Mouse (Mus musculus): Measurements from ENCODE around the gene Gm45213. TPM values are rescaled to one million over a fixed set of nuclear protein-coding genes. Genes with fewer than 3 reads are reported as not detected.
A peak's percentile ranks its signal among the peaks of the same experiment; 100 is the strongest.

The Gm45213 gene
- polyA plus RNA-seq, 1 experiment from 2014 or later: not detected

DNA sequence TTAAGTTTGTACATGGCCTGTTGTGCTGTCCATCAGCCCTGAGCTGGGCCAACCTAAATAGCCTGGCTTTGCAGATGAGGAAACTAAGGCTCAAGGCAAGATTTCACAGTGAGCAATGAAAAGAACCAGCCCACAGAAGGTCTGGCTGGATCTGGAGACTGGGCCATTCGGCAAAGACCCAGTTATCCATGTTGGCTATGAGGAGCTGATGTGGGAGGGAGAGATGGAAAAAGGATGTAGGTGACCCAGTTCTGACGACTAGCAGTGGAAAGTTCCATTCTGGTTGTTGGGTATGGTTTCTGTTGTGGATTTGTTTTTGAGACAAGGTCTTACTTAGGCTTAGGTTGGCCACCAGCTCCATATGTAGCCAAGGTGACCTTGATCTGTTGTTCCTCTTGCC, 44.7 kb downstream of the Gm45213 start:
- Histone ChIP-seq H3K9ac (ENCODE audit: low read depth, low read length) (no peak overlapping the region), H3K9me3 (ENCODE audit: control insufficient read depth, low read length) (no peaks in the 10 kb centered on the region), H3K27ac (replicated peaks; ENCODE audit: low read depth, low read length) (no peak overlapping the region)

DNA sequence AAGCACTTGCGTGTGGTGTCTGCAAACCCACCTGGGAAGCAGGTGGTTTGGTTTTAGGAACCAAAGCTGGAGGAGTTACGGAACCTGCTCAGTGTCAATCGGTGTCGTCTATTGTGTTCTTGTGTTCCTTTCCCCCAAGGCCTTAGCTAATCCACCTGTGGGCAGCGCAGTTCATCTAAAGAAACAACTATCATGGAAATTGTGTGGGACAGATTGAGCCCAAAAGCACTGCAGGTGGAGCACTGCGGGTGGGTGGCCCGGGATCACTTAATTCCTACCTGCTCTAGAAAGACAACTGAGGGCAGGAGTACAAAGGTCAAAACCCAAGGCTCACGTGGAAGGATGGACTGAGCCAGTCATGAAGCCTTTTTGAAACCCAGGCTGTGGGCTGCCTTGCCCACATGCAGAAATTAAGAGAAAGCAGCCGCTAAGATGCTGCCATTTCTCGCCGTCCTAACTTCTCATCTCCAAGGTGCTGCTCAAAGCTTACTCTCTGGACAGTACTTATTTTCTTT, 47.3 kb downstream of the Gm45213 start:
- no peak overlapping the region for H3K4me3 ChIP-seq (ENCODE audit: low read depth, low read length)
- no peaks in the 10 kb centered on the region for H3K9me3 ChIP-seq (ENCODE audit: control insufficient read depth, low read length)
- H3K4me1 ChIP-seq (ENCODE audit: control insufficient read depth, insufficient read depth, low read length): no peaks in the 10 kb centered on the region
- DNase-seq (ENCODE audit: low spot score) (no peak), ATAC-seq (ENCODE audit: low read depth) (no peak)
- peaks cover 59% of the 10 kb centered on the region for H3K36me3 ChIP-seq (ENCODE audit: control insufficient read depth, insufficient read depth, low read length)
- no peak overlapping the region for H3K27ac ChIP-seq (replicated peaks; ENCODE audit: low read depth, low read length)
- H3K27me3 ChIP-seq (replicated peaks; ENCODE audit: control insufficient read depth, insufficient read depth, low read length): no peaks in the 10 kb centered on the region
- no peak overlapping the region for H3K9ac ChIP-seq (ENCODE audit: low read depth, low read length)
- WGBS: 78% methylated on average over 11 of the region's 11 CpGs
- H3K4me2 ChIP-seq (ENCODE audit: low read depth, low read length): no peak overlapping the region

More for the DNA sequence above, 44.7 kb downstream of the Gm45213 start:
- H3K27me3 ChIP-seq (replicated peaks; ENCODE audit: control insufficient read depth, insufficient read depth, low read length): no peaks in the 10 kb centered on the region
- no peak for DNase-seq (ENCODE audit: low spot score)
- 100% methylated on average over 2 of the region's 2 CpGs for WGBS
- H3K36me3 ChIP-seq (ENCODE audit: control insufficient read depth, insufficient read depth, low read length): peaks cover 85% of the 10 kb centered on the region
- H3K4me2 ChIP-seq (ENCODE audit: low read depth, low read length): no peak overlapping the region
- H3K4me3 ChIP-seq (ENCODE audit: low read depth, low read length): no peak overlapping the region
- ATAC-seq (ENCODE audit: low read depth): no peak
- no peaks in the 10 kb centered on the region for H3K4me1 ChIP-seq (ENCODE audit: control insufficient read depth, insufficient read depth, low read length)

DNA sequence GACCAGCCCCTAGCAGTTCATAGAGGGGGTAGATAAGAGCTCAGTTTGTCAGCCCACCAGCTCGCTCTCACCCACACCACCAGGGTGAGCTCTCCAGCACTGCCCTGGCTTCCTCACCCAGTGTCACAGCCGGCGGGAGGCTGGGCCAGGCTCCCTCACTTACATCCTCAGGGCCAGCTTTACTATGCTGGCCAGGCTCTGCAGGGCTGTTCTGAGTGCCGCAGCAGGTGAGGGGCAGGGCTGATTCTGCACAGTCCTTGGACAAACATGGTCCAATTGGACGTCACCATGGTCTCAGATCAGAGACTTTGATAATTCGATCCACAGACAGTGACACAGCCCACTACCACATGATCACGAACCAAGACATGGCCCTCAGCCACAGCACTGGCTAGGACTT, 48.2 kb downstream of the Gm45213 start:
- Histone ChIP-seq H3K4me2 (ENCODE audit: low read depth, low read length) (no peak overlapping the region), H3K9me3 (ENCODE audit: control insufficient read depth, low read length) (no peaks in the 10 kb centered on the region), H3K4me1 (ENCODE audit: control insufficient read depth, insufficient read depth, low read length) (no peaks in the 10 kb centered on the region), H3K27ac (replicated peaks; ENCODE audit: low read depth, low read length) (no peak overlapping the region), H3K4me3 (ENCODE audit: low read depth, low read length) (no peak overlapping the region), H3K36me3 (ENCODE audit: control insufficient read depth, insufficient read depth, low read length) (peaks cover 51% of the 10 kb centered on the region), H3K9ac (ENCODE audit: low read depth, low read length) (no peak overlapping the region), H3K27me3 (replicated peaks; ENCODE audit: control insufficient read depth, insufficient read depth, low read length) (no peaks in the 10 kb centered on the region)
- 86% methylated on average over 7 of the region's 7 CpGs for WGBS
- no peak for ATAC-seq (ENCODE audit: low read depth)
- DNase-seq (ENCODE audit: low spot score): no peak

DNA sequence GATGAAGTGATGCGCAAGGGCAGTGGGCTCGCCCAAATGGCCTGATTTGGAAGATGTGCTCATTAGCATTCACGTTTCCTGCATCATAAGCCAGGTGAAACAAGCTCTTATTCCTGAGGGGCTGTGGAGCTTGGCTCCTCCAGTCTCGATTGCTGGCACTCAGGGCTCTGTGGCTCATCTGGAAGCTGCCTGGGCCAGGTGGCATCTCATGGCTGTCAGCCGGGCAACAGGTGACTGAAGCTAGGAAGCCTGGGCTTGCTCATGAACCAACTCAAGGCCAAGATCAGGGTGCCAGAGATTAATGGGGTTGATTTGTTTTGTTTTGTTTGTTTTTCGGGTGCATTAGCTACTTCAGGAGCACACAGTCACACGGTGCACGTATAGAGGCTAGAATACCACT, 49.3 kb downstream of the Gm45213 start:
- WGBS: 92% methylated on average over 8 of the region's 8 CpGs
- no peak for ATAC-seq (ENCODE audit: low read depth)
- no peak for DNase-seq (ENCODE audit: low spot score)
- Histone ChIP-seq H3K27me3 (replicated peaks; ENCODE audit: control insufficient read depth, insufficient read depth, low read length) (no peaks in the 10 kb centered on the region), H3K9ac (ENCODE audit: low read depth, low read length) (no peak overlapping the region), H3K4me2 (ENCODE audit: low read depth, low read length) (no peak overlapping the region), H3K27ac (replicated peaks; ENCODE audit: low read depth, low read length) (no peak overlapping the region), H3K4me3 (ENCODE audit: low read depth, low read length) (no peak overlapping the region), H3K4me1 (ENCODE audit: control insufficient read depth, insufficient read depth, low read length) (no peaks in the 10 kb centered on the region), H3K36me3 (ENCODE audit: control insufficient read depth, insufficient read depth, low read length) (peaks cover 40% of the 10 kb centered on the region), H3K9me3 (ENCODE audit: control insufficient read depth, low read length) (no peaks in the 10 kb centered on the region)

DNA sequence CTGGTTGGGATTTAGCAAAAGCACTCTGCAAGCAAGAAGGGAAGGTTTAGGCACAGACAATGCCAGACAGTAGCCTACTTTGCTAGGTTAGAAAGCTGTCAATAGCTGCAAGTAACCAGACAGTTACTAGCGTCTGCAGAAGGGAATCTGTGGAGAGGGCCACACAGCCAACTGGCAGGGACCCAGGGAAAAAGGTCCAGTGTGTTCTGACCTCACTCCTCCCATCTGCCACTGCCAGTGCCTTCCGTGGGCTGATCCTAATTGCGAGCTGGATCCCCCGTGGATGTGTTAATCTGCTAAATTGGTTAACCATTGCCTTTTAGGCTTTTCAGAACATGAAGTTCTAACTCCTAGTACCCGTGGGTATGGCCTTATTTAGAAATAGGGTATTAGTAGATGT, 50.7 kb downstream of the Gm45213 start:
- Histone ChIP-seq H3K9me3 (ENCODE audit: control insufficient read depth, low read length) (no peaks in the 10 kb centered on the region), H3K9ac (ENCODE audit: low read depth, low read length) (no peak overlapping the region), H3K27me3 (replicated peaks; ENCODE audit: control insufficient read depth, insufficient read depth, low read length) (no peaks in the 10 kb centered on the region), H3K4me3 (ENCODE audit: low read depth, low read length) (no peak overlapping the region), H3K27ac (replicated peaks; ENCODE audit: low read depth, low read length) (no peak overlapping the region), H3K4me1 (ENCODE audit: control insufficient read depth, insufficient read depth, low read length) (no peaks in the 10 kb centered on the region), H3K4me2 (ENCODE audit: low read depth, low read length) (no peak overlapping the region), H3K36me3 (ENCODE audit: control insufficient read depth, insufficient read depth, low read length) (peaks cover 25% of the 10 kb centered on the region)
- ATAC-seq (ENCODE audit: low read depth) (no peak), DNase-seq (ENCODE audit: low spot score) (no peak)
- WGBS: 84% methylated on average over 5 of the region's 5 CpGs

DNA sequence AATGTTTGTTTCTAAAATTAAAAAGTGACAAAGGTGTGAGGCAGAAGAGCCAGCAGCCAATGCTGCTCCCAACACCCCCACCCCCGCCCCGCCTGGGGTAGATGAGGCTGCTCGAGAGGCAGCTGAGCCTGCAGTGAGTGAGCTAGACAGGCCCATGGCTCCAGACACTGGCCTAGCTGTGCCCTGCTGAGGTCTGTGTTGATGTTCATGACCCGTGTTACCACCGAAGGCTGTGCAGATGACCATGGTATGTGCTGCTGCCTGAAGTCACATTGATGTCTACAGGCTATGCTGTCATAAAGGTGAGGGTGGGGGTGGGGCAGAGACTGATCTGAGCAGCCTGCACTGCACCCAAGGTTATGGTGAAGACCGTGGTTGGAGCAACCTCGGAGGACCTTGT, 55.4 kb downstream of the Gm45213 start:
- Histone ChIP-seq H3K9ac (ENCODE audit: low read depth, low read length) (no peak overlapping the region), H3K4me3 (ENCODE audit: low read depth, low read length) (no peak overlapping the region), H3K4me1 (ENCODE audit: control insufficient read depth, insufficient read depth, low read length) (peaks cover 3% of the 10 kb centered on the region; the same call in 1 of the 2 replicates), H3K36me3 (ENCODE audit: control insufficient read depth, insufficient read depth, low read length) (no peaks in the 10 kb centered on the region), H3K27ac (replicated peaks; ENCODE audit: low read depth, low read length) (no peak overlapping the region), H3K27me3 (replicated peaks; ENCODE audit: control insufficient read depth, insufficient read depth, low read length) (no peaks in the 10 kb centered on the region), H3K4me2 (ENCODE audit: low read depth, low read length) (no peak overlapping the region), H3K9me3 (ENCODE audit: control insufficient read depth, low read length) (no peaks in the 10 kb centered on the region)
- 75% methylated on average over 7 of the region's 7 CpGs for WGBS
- ATAC-seq (ENCODE audit: low read depth) (no peak), DNase-seq (ENCODE audit: low spot score) (no peak)

DNA sequence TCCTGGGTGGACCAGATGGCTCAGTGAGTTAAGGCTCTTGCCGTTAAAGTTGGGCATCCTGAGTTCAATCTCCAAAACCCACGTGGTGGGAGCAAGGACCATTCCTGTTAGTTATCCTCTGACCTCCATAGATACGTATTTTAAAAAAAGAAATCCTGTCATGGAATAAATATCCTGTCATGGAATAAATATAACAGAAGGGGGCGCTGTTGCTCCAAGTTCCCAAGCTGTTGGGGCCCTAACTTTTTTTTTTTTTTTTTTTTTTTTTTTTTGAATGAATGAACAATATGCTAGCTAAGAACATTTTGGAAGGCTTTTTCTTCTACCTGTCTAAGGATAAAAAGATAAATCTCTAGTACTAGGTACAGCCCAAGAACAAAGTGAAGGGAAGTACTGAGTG, 58.5 kb downstream of the Gm45213 start:
- Histone ChIP-seq H3K4me3 (ENCODE audit: low read depth, low read length) (no peak overlapping the region), H3K4me2 (ENCODE audit: low read depth, low read length) (no peak overlapping the region), H3K27ac (replicated peaks; ENCODE audit: low read depth, low read length) (no peak overlapping the region), H3K4me1 (ENCODE audit: control insufficient read depth, insufficient read depth, low read length) (peaks cover 3% of the 10 kb centered on the region; the same call in 1 of the 2 replicates), H3K36me3 (ENCODE audit: control insufficient read depth, insufficient read depth, low read length) (no peaks in the 10 kb centered on the region), H3K9ac (ENCODE audit: low read depth, low read length) (no peak overlapping the region), H3K27me3 (replicated peaks; ENCODE audit: control insufficient read depth, insufficient read depth, low read length) (no peaks in the 10 kb centered on the region), H3K9me3 (ENCODE audit: control insufficient read depth, low read length) (no peaks in the 10 kb centered on the region)
- WGBS: 6% methylated on average over 4 of the region's 4 CpGs
- DNase-seq (ENCODE audit: low spot score) (peak; percentile 43), ATAC-seq (ENCODE audit: low read depth) (no peak)

- no peaks in the 10 kb centered on the region for H3K9me3 ChIP-seq (ENCODE audit: control insufficient read depth, low read length)
- H3K36me3 ChIP-seq (ENCODE audit: control insufficient read depth, insufficient read depth, low read length): no peaks in the 10 kb centered on the region
- no peak overlapping the region for H3K4me3 ChIP-seq (ENCODE audit: low read depth, low read length)
- no peak for DNase-seq (ENCODE audit: low spot score)
- H3K4me2 ChIP-seq (ENCODE audit: low read depth, low read length): no peak overlapping the region
- no peaks in the 10 kb centered on the region for H3K27me3 ChIP-seq (replicated peaks; ENCODE audit: control insufficient read depth, insufficient read depth, low read length)
- no peak overlapping the region for H3K27ac ChIP-seq (replicated peaks; ENCODE audit: low read depth, low read length)
- ATAC-seq (ENCODE audit: low read depth): no peak
- 85% methylated on average over 5 of the region's 5 CpGs for WGBS
- H3K9ac ChIP-seq (ENCODE audit: low read depth, low read length): no peak overlapping the region
- H3K4me1 ChIP-seq (ENCODE audit: control insufficient read depth, insufficient read depth, low read length): peaks cover 3% of the 10 kb centered on the region; the same call in 1 of the 2 replicates
Observed at GRCm38 (mm10) chr7:66104531-66104930, 61.1 kb downstream of the Gm45213 start.

- Histone ChIP-seq H3K9ac (ENCODE audit: low read depth, low read length) (no peak overlapping the region), H3K27ac (replicated peaks; ENCODE audit: low read depth, low read length) (no peak overlapping the region), H3K4me2 (ENCODE audit: low read depth, low read length) (no peak overlapping the region), H3K36me3 (ENCODE audit: control insufficient read depth, insufficient read depth, low read length) (no peaks in the 10 kb centered on the region), H3K4me1 (ENCODE audit: control insufficient read depth, insufficient read depth, low read length) (peaks cover 3% of the 10 kb centered on the region; the same call in 1 of the 2 replicates), H3K9me3 (ENCODE audit: control insufficient read depth, low read length) (no peaks in the 10 kb centered on the region), H3K4me3 (ENCODE audit: low read depth, low read length) (no peak overlapping the region), H3K27me3 (replicated peaks; ENCODE audit: control insufficient read depth, insufficient read depth, low read length) (no peaks in the 10 kb centered on the region)
- no peak for ATAC-seq (ENCODE audit: low read depth)
- DNase-seq (ENCODE audit: low spot score): no peak
- 55% methylated on average over 4 of the region's 4 CpGs for whole genome bisulfite sequencing
Observed at GRCm38 (mm10) chr7:66105771-66106170, 62.4 kb downstream of the Gm45213 start.

Data from embryonic facial prominence, embryonic 14.5 days (tissue).